Mouse (Mus musculus): ENCODE data around the gene Nat8f1. TPM values are rescaled to one million over a fixed set of nuclear protein-coding genes. Genes with fewer than 3 reads are reported as not detected.
"Not testable (repeated sequence)": the region's sequence is repeated elsewhere in the genome, so short reads cannot be mapped to it uniquely, and the experiment has no call there.

Nat8f1 gene
- polyA plus RNA-seq, 1 experiment from 2014 or later, result 10.2 TPM

DNA sequence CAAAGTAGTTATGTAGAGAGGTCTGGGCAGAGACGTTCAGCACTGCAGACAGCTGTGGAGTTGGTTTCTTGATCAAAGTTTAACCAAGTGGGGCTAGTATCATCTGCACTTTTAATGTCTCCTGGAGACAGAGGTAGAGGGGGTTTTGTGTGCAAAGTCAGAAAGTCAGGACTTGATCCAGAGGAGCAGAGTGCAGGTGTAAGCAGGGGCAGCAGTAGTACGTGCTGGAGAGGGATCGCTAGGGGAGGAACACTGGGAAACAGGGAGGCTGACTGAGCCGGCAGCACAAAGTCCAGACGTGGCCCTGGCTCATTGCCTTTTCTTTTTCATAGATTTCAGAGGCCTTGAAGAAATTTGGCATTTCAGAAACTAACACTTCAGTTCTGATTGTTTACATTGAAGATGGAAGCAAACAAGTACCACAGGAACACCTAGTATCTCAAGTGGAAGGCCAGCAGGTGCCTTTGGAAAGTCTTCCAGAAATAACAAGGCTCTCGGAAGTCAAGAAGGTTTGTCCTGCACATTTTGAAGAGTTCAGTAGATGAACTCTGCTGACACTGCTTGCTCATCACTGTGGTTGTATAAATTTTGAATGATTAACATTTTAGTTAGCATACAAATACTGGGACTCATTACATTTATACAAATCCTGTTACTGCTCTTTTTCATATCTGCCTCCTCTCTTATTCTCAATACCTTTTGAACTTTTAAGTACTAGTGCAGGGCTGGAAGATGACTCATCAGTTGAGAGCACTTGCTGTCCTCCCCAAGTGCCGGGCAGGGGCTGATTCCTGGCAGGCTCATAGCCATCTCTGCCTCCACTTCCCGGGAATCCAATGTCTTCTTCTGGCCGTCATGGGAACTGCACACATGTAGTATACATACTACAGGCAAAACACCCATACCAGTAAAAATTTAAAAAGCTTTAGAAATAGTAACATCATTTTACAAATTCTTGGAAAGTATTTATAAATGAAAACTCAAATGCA is 12.3 kb upstream of the Nat8f1 start:
- H3K36me3 ChIP-seq (replicated peaks), result peaks cover 65% of the 10 kb centered on the region
- H3K27me3 ChIP-seq, result no peaks in the 10 kb centered on the region

DNA sequence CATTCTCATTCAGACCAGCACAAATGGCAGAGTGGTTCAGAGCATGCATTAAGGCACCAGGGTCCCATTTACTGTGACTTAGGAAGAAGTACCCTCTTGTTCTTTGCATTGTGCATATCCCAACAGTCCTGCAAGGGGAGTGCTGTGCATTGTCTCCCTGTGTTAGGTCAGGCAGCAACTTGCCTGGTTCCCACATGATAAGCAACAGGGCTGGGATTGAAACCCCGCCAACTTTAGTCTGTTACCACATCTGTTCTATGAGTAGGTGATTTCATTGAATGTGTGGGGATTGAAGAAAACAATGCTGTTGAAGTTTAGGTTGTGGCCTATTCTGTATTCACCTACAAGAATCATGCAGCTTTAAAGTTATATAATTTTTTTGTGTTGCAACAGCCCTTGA is 11.2 kb upstream of the Nat8f1 start:
- H3K36me3 ChIP-seq (replicated peaks), result peaks cover 65% of the 10 kb centered on the region
- no peak overlapping the region for H3K4me2 ChIP-seq
- H3K4me1 ChIP-seq, result no peaks in the 10 kb centered on the region
- no peaks in the 10 kb centered on the region for H3K27me3 ChIP-seq
- no peak overlapping the region for H3K4me3 ChIP-seq (replicated peaks)
- no peaks in the 10 kb centered on the region for H3K9me3 ChIP-seq
- 88% methylated on average over 1 of the region's 1 CpGs for WGBS
- no peak for ATAC-seq (ENCODE audit: low FRiP score)
- H3K9ac ChIP-seq, result no peak overlapping the region
- no peak overlapping the region for H3K27ac ChIP-seq

More for the DNA sequence above, 12.3 kb upstream of the Nat8f1 start:
- Histone ChIP-seq H3K9me3 (no peaks in the 10 kb centered on the region), H3K4me1 (no peaks in the 10 kb centered on the region), H3K27ac (no peak overlapping the region), H3K9ac (no peak overlapping the region), H3K4me2 (no peak overlapping the region), H3K4me3 (replicated peaks) (no peak overlapping the region)
- WGBS, result 92% methylated on average over 9 of the region's 9 CpGs
- no peak for ATAC-seq (ENCODE audit: low FRiP score)

DNA sequence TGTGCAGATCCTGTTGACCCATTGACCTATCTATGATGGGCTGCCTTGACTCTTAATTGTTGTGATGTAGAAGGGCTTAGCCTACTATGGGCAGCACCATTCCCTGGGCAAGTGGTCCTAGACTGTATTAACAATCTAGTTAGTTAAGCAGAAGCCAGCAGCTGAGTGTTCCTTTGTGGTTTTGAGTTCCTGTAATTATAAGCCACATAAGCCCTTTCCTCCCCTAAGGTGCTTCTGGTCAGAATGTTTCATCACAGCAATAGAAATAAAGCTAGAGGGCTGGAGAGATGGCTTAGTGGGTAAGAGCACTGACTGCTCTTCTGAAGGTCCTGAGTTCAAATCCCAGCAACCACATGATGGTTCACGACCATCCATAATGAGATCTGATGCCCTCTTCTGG is 8.2 kb upstream of the Nat8f1 start:
- no peaks in the 10 kb centered on the region for H3K4me1 ChIP-seq
- no peaks in the 10 kb centered on the region for H3K27me3 ChIP-seq
- H3K9ac ChIP-seq, result no peak overlapping the region
- WGBS, result 90% methylated on average over 1 of the region's 1 CpGs
- no peak overlapping the region for H3K4me2 ChIP-seq
- no peak overlapping the region for H3K27ac ChIP-seq
- H3K36me3 ChIP-seq (replicated peaks), result peaks cover 44% of the 10 kb centered on the region
- H3K4me3 ChIP-seq (replicated peaks), result no peak overlapping the region
- no peaks in the 10 kb centered on the region for H3K9me3 ChIP-seq
- no peak for ATAC-seq (ENCODE audit: low FRiP score)

DNA sequence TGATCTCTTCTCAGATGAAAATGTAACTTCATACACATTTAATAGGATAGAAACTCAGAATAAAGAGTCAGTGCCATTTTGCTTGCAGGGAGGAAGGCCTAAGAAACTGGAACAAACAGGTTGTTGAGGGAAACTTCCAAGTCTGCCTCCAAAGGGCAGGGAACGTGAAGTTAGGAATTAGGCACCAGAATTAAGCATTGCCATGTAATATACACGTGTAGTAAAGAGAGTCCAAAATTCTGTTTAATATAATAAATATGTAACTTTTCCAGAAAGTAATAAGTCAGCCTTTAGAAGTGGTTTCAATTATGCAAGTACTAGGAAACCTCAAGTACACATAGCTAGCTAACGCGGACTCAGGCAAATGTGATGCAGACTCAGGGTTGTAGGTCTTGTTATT is 3.9 kb upstream of the Nat8f1 start:
- Histone ChIP-seq H3K9ac (no peak overlapping the region), H3K4me3 (replicated peaks) (no peak overlapping the region), H3K36me3 (replicated peaks) (peaks cover 8% of the 10 kb centered on the region), H3K27ac (no peak overlapping the region), H3K27me3 (no peaks in the 10 kb centered on the region), H3K9me3 (no peaks in the 10 kb centered on the region), H3K4me1 (peaks cover 14% of the 10 kb centered on the region), H3K4me2 (no peak overlapping the region)
- WGBS, result 93% methylated on average over 4 of the region's 4 CpGs
- ATAC-seq (ENCODE audit: low FRiP score), result no peak

DNA sequence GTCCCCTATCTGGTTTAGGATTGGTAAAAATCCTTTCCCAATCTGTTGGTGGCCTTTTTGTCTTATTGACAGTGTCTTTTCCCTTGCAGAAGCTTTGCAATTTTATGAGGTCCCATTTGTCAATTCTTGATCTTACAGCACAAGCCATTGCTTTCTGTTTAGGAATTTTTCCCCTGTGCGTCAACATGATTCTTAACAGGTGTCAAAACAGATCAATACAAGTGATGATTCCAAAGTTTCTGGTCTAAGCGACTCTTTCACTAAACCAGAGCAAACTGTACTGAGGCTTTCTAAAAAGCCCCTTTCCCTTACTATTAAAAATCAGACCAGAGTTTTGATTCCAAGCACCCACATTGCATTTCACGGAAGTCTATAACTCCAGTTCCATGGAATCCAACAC is 2.9 kb upstream of the Nat8f1 start:
- ATAC-seq (ENCODE audit: low FRiP score); H3K4me3 ChIP-seq (replicated peaks); H3K9me3 ChIP-seq; H3K27me3 ChIP-seq; H3K36me3 ChIP-seq (replicated peaks); H3K4me2 ChIP-seq; H3K9ac ChIP-seq; H3K27ac ChIP-seq: not testable (repeated sequence)
- 97% methylated on average over 3 of the region's 3 CpGs for WGBS
- peaks cover 16% of the 10 kb centered on the region for H3K4me1 ChIP-seq

DNA sequence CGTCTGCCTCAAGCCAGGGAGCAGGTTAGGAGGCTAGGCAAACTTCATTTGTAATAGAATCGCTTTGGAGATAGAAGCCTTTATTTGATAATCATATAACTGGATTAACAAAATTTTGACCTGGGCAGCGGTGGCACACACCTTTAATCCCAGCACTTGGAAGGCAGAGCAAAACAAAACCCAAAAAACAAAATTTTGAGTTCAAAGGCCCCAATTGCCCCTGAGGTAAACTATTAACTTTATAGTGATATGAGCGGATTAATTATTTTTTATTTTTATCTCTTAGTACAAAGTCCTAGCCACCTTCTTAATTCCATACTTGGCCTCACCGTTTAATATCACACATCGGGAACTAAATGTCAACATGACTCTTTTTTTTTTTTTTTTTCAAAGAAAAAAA is 1.1 kb upstream of the Nat8f1 start:
- Histone ChIP-seq H3K27me3 (no peaks in the 10 kb centered on the region), H3K4me2 (peak overlapping the region; percentile 77), H3K27ac (peak overlapping the region; percentile 84; the same call in 1 of the 2 replicates), H3K36me3 (replicated peaks) (no peaks in the 10 kb centered on the region; the same call in 1 of the 2 replicates), H3K4me1 (peaks cover 16% of the 10 kb centered on the region), H3K9ac (peak overlapping the region; percentile 72), H3K4me3 (replicated peaks) (peak overlapping the region; percentile 54), H3K9me3 (no peaks in the 10 kb centered on the region)
- WGBS, result 84% methylated on average over 6 of the region's 6 CpGs
- no peak for ATAC-seq (ENCODE audit: low FRiP score)

DNA sequence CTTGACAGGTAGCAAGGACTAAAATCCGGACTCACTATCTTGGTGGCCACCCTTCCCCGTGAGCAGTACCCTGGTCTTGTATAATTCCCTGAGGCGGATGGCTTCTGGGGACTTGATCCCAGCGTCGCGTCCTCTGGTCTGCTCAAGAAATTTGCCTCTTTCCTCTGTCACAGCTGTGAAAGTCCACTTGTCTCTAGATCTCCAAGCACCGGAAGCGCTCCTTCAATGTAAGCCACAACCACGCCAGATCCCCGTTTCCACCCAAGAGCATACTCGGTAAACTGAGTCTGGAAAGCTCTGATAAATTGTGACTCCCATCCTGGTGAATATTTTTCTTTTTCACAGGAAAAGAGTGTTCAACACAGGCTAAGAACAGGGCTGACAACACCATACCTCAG is 347 bp downstream of the Nat8f1 start:
- Histone ChIP-seq H3K36me3 (replicated peaks) (no peaks in the 10 kb centered on the region), H3K27me3 (no peaks in the 10 kb centered on the region), H3K27ac (peak overlapping the region; percentile 84), H3K4me1 (peaks cover 16% of the 10 kb centered on the region), H3K4me2 (peak overlapping the region; percentile 77), H3K4me3 (replicated peaks) (peak overlapping the region; percentile 54), H3K9me3 (no peaks in the 10 kb centered on the region), H3K9ac (peak overlapping the region; percentile 72)
- peak; percentile 17; the same call in 1 of the 2 replicates for ATAC-seq (ENCODE audit: low FRiP score)
- 6% methylated on average over 11 of the region's 11 CpGs for WGBS

DNA sequence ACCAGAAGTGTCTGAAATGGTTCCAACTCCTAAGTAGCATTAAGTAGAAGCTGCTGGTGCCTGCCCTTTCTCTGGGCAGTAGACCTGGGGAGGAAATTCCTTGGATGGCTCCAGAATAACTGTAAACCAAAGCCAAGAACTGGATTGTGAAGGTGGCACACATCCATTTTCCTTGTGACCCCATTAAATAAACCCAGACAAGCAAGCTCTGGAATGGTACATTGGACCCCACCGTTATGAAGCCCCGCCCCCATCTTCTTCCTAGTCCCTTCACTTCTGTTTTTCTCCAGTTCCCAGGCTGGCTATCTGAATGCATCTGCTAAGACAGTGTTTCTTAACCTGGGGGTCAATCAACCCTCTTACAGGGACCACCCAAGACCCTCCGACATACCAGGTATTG is 3.9 kb downstream of the Nat8f1 start, which contains the start of gene Tprkb:
TSS of gene Tprkb (plus strand) at position 279 of the 400 bp plus-strand sequence.
- Histone ChIP-seq H3K9ac (no peak within 1 kb of the TSS), H3K4me1 (peaks cover 16% of the 10 kb centered on the region), H3K4me3 (replicated peaks) (no peak within 1 kb of the TSS), H3K27me3 (0 out of 2 replicates have a peak, but pooled peaks cover 4% of the 10 kb centered on the region), H3K36me3 (replicated peaks) (no peaks in the 10 kb centered on the region), H3K4me2 (no peak within 1 kb of the TSS), H3K9me3 (no peaks in the 10 kb centered on the region), H3K27ac (no peak within 1 kb of the TSS)
- ATAC-seq (ENCODE audit: low FRiP score), result no peak
- WGBS, result 88% methylated on average over 3 of the region's 3 CpGs

DNA sequence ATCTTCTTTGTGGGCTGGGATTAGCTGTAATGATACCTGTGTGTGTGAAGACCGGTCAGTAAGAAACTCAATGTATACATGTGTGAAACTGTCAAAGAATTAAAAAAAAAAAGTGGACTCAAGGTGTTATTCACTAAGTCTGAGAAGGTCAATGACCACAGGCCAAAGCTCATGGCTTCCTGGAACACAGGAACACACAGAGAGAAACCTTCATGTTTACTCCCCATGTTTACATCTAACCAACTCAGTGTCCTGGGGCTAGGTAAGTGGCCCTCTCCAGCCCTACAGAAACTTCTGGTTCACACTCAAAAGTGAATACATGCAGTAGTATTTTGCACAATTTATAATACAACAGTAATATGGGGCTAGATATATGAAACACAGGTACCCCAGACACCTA is 5.8 kb downstream of the Nat8f1 start:
- Histone ChIP-seq H3K9ac (no peak overlapping the region), H3K4me1 (peaks cover 5% of the 10 kb centered on the region), H3K27me3 (0 out of 2 replicates have a peak, but pooled peaks cover 4% of the 10 kb centered on the region), H3K36me3 (replicated peaks) (no peaks in the 10 kb centered on the region), H3K4me2 (no peak overlapping the region), H3K9me3 (no peaks in the 10 kb centered on the region), H3K27ac (no peak overlapping the region), H3K4me3 (replicated peaks) (no peak overlapping the region)
- WGBS, result 92% methylated on average over 1 of the region's 1 CpGs
- ATAC-seq (ENCODE audit: low FRiP score), result no peak

DNA sequence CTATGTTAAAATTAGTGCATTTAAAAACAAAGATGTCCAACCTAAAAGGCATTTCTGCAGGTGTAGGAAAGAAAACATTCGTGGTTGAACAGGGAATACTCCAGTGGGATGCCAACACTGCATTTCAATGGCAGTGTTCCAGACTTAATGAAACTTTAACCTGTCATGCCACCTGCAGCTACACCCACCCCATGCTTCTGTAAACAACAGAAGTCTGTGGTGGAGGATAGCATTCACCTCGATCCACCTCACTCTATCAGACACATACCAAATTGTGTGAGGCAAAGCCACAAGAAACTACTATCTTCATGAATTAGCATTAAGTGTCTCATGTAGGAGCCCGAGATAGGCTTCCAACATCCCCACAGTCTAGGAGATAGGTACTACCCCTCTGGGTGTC is 7.1 kb downstream of the Nat8f1 start:
- H3K27ac ChIP-seq, result no peak overlapping the region
- H3K36me3 ChIP-seq (replicated peaks), result no peaks in the 10 kb centered on the region
- H3K9me3 ChIP-seq, result no peaks in the 10 kb centered on the region
- 0 out of 2 replicates have a peak, but pooled peaks cover 4% of the 10 kb centered on the region for H3K27me3 ChIP-seq
- no peak for ATAC-seq (ENCODE audit: low FRiP score)
- no peak overlapping the region for H3K4me2 ChIP-seq
- H3K9ac ChIP-seq, result no peak overlapping the region
- H3K4me3 ChIP-seq (replicated peaks), result no peak overlapping the region
- 76% methylated on average over 3 of the region's 3 CpGs for WGBS
- H3K4me1 ChIP-seq, result 0 out of 2 replicates have a peak, but pooled peaks cover 2% of the 10 kb centered on the region

DNA sequence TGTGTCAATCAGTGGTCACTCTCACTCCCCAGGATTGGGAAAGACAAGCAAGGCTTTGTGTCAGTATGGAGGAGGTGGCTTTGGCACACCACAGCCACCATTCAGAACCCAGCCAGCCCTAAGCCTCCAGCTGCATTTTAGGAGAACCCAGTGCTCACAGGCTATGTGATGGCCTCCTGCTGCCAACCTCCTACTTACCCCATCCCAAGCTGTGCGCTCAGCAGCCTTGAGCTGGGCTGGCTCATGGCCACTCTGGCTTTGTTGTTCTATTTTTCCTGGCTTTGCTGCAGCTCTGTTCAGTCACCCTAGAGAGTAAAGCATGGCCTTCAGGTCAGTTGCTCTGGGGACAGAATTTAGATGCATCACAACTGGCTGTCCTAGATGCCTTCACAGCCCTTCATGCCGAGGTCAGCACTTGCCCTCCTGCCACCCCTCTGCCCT is 8.6 kb downstream of the Nat8f1 start:
- WGBS, result 70% methylated on average over 2 of the region's 2 CpGs
- ATAC-seq (ENCODE audit: low FRiP score); H3K9ac ChIP-seq; H3K27me3 ChIP-seq; H3K4me3 ChIP-seq (replicated peaks); H3K27ac ChIP-seq; H3K4me1 ChIP-seq; H3K9me3 ChIP-seq; H3K36me3 ChIP-seq (replicated peaks); H3K4me2 ChIP-seq: not testable (repeated sequence)

DNA sequence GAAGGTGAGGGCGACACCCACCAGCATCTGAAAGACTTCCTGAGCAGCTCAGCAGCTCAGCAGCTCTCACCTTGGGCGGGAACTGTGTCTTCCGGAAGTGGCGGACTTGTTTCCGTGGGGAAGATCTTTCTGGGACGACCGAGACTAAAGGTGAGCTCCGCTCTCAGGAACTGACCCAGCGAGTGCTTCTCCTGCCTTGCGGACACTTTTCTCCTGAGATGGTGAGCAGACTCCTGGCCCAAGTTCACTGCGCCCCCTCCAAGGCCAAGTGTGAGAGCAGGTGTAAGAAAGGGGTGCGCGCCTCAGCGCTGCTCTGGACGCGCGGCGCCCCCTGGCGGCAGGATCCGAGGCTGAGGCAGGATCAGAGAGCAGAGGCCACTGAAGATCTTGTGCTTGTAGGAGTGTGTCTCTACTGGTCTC is 10.8 kb downstream of the Nat8f1 start, which contains the start of gene Nat8f4:
TSS of gene Nat8f4 (minus strand) at position 243 of the 420 bp plus-strand sequence.
- H3K9ac ChIP-seq; H3K27me3 ChIP-seq; H3K36me3 ChIP-seq (replicated peaks); H3K27ac ChIP-seq; H3K9me3 ChIP-seq; H3K4me1 ChIP-seq: not testable (repeated sequence)
- peak; percentile 60; the same call in 1 of the 2 replicates for ATAC-seq (ENCODE audit: low FRiP score)
- Histone ChIP-seq H3K4me3 (replicated peaks) (peak within 1 kb of the TSS; percentile 36), H3K4me2 (peak within 1 kb of the TSS; percentile 50)
- 14% methylated on average over 20 of the region's 20 CpGs for WGBS

Data from forebrain, embryonic 12.5 days (tissue).